Mouse (Mus musculus): ENCODE data around the gene Myf5. TPM values are rescaled to one million over a fixed set of nuclear protein-coding genes. Genes with fewer than 3 reads are reported as not detected.

The Myf5 gene
- polyA plus RNA-seq (2011; ENCODE audit: insufficient read length, low read depth, missing spikeins): not detected in 2 replicates

- no peaks in the 10 kb centered on the region for H3K4me1 ChIP-seq (ENCODE audit: control insufficient read depth, insufficient read depth, low read length)
- TF ChIP-seq POLR2A (IDR thresholded peaks at IDR 0.05; ENCODE audit: low read depth, low read length) (no peak), CTCF (IDR thresholded peaks at IDR 0.05; ENCODE audit: borderline replicate concordance, insufficient read depth, low read length) (no peak)
- no peak within 1 kb of the TSS for H3K27ac ChIP-seq (ENCODE audit: insufficient read depth, low read length)
- H3K4me3 ChIP-seq (ENCODE audit: insufficient read depth, low read length): no peak within 1 kb of the TSS
Measured at GRCm38 (mm10) chr10:107485870-107486269, at the start of gene Myf5. Gene Myf5 (minus strand): TSS chr10:107486134.

GRCm38 (mm10) chr10:107528758-107529157, 42.8 kb upstream of the Myf5 start:
- H3K4me3 ChIP-seq (ENCODE audit: insufficient read depth, low read length): no peak overlapping the region
- no peaks in the 10 kb centered on the region for H3K4me1 ChIP-seq (ENCODE audit: control insufficient read depth, insufficient read depth, low read length)
- H3K27ac ChIP-seq (ENCODE audit: insufficient read depth, low read length): no peak overlapping the region
- no peak for TF ChIP-seq CTCF (IDR thresholded peaks at IDR 0.05; ENCODE audit: borderline replicate concordance, insufficient read depth, low read length)
- no peak for TF ChIP-seq POLR2A (IDR thresholded peaks at IDR 0.05; ENCODE audit: low read depth, low read length)

GRCm38 (mm10) chr10:107519216-107519615, 33.3 kb upstream of the Myf5 start:
- H3K4me3 ChIP-seq (ENCODE audit: insufficient read depth, low read length): no peak overlapping the region
- H3K4me1 ChIP-seq (ENCODE audit: control insufficient read depth, insufficient read depth, low read length): no peaks in the 10 kb centered on the region
- H3K27ac ChIP-seq (ENCODE audit: insufficient read depth, low read length): no peak overlapping the region
- TF ChIP-seq POLR2A (IDR thresholded peaks at IDR 0.05; ENCODE audit: low read depth, low read length): no peak
- TF ChIP-seq CTCF (IDR thresholded peaks at IDR 0.05; ENCODE audit: borderline replicate concordance, insufficient read depth, low read length): no peak

- H3K27ac ChIP-seq (ENCODE audit: insufficient read depth, low read length): no peak overlapping the region
- no peak for TF ChIP-seq CTCF (IDR thresholded peaks at IDR 0.05; ENCODE audit: borderline replicate concordance, insufficient read depth, low read length)
- TF ChIP-seq POLR2A (IDR thresholded peaks at IDR 0.05; ENCODE audit: low read depth, low read length): no peak
- no peaks in the 10 kb centered on the region for H3K4me1 ChIP-seq (ENCODE audit: control insufficient read depth, insufficient read depth, low read length)
- H3K4me3 ChIP-seq (ENCODE audit: insufficient read depth, low read length): no peak overlapping the region
Measured at GRCm38 (mm10) chr10:107516641-107517040, 30.7 kb upstream of the Myf5 start.

GRCm38 (mm10) chr10:107514735-107515134, 28.8 kb upstream of the Myf5 start:
- no peak overlapping the region for H3K27ac ChIP-seq (ENCODE audit: insufficient read depth, low read length)
- H3K4me1 ChIP-seq (ENCODE audit: control insufficient read depth, insufficient read depth, low read length): no peaks in the 10 kb centered on the region
- H3K4me3 ChIP-seq (ENCODE audit: insufficient read depth, low read length): no peak overlapping the region
- no peak for TF ChIP-seq CTCF (IDR thresholded peaks at IDR 0.05; ENCODE audit: borderline replicate concordance, insufficient read depth, low read length)
- TF ChIP-seq POLR2A (IDR thresholded peaks at IDR 0.05; ENCODE audit: low read depth, low read length): no peak

- no peak overlapping the region for H3K27ac ChIP-seq (ENCODE audit: insufficient read depth, low read length)
- H3K4me3 ChIP-seq (ENCODE audit: insufficient read depth, low read length): no peak overlapping the region
- H3K4me1 ChIP-seq (ENCODE audit: control insufficient read depth, insufficient read depth, low read length): peaks cover 4% of the 10 kb centered on the region; the same call in 1 of the 2 replicates
- TF ChIP-seq POLR2A (IDR thresholded peaks at IDR 0.05; ENCODE audit: low read depth, low read length) (no peak), CTCF (IDR thresholded peaks at IDR 0.05; ENCODE audit: borderline replicate concordance, insufficient read depth, low read length) (no peak)
Measured at GRCm38 (mm10) chr10:107506397-107506796, 20.5 kb upstream of the Myf5 start.

GRCm38 (mm10) chr10:107503430-107503829, 17.5 kb upstream of the Myf5 start:
- H3K4me1 ChIP-seq (ENCODE audit: control insufficient read depth, insufficient read depth, low read length): peaks cover 4% of the 10 kb centered on the region; the same call in 1 of the 2 replicates
- H3K4me3 ChIP-seq (ENCODE audit: insufficient read depth, low read length): no peak overlapping the region
- TF ChIP-seq CTCF (IDR thresholded peaks at IDR 0.05; ENCODE audit: borderline replicate concordance, insufficient read depth, low read length) (no peak), POLR2A (IDR thresholded peaks at IDR 0.05; ENCODE audit: low read depth, low read length) (no peak)
- no peak overlapping the region for H3K27ac ChIP-seq (ENCODE audit: insufficient read depth, low read length)

GRCm38 (mm10) chr10:107502193-107502592, 16.3 kb upstream of the Myf5 start:
- Histone ChIP-seq H3K4me3 (ENCODE audit: insufficient read depth, low read length) (no peak overlapping the region), H3K27ac (ENCODE audit: insufficient read depth, low read length) (no peak overlapping the region), H3K4me1 (ENCODE audit: control insufficient read depth, insufficient read depth, low read length) (peaks cover 4% of the 10 kb centered on the region; the same call in 1 of the 2 replicates)
- TF ChIP-seq CTCF (IDR thresholded peaks at IDR 0.05; ENCODE audit: borderline replicate concordance, insufficient read depth, low read length): no peak
- TF ChIP-seq POLR2A (IDR thresholded peaks at IDR 0.05; ENCODE audit: low read depth, low read length): no peak

GRCm38 (mm10) chr10:107499656-107500055, 13.7 kb upstream of the Myf5 start:
- Histone ChIP-seq H3K4me3 (ENCODE audit: insufficient read depth, low read length) (no peak overlapping the region), H3K27ac (ENCODE audit: insufficient read depth, low read length) (no peak overlapping the region), H3K4me1 (ENCODE audit: control insufficient read depth, insufficient read depth, low read length) (peaks cover 4% of the 10 kb centered on the region; the same call in 1 of the 2 replicates)
- TF ChIP-seq POLR2A (IDR thresholded peaks at IDR 0.05; ENCODE audit: low read depth, low read length) (no peak), CTCF (IDR thresholded peaks at IDR 0.05; ENCODE audit: borderline replicate concordance, insufficient read depth, low read length) (no peak)

- Histone ChIP-seq H3K27ac (ENCODE audit: insufficient read depth, low read length) (no peak overlapping the region), H3K4me3 (ENCODE audit: insufficient read depth, low read length) (no peak overlapping the region), H3K4me1 (ENCODE audit: control insufficient read depth, insufficient read depth, low read length) (no peaks in the 10 kb centered on the region)
- TF ChIP-seq CTCF (IDR thresholded peaks at IDR 0.05; ENCODE audit: borderline replicate concordance, insufficient read depth, low read length): no peak
- TF ChIP-seq POLR2A (IDR thresholded peaks at IDR 0.05; ENCODE audit: low read depth, low read length): no peak
Measured at GRCm38 (mm10) chr10:107496402-107496801, 10.5 kb upstream of the Myf5 start.

All from embryonic fibroblast, embryonic 13.5 days (primary cell).